Mouse (Mus musculus) skeletal muscle tissue, adult 2 months (tissue): ENCODE measurements at regions not wholly inside any gene's neighbourhood (a gene's known extent, or its start where the extent isn't known, plus 50 kb on each side); places are given as distances from the start of the nearest gene placed in this dataset.
A peak's percentile ranks its signal among the peaks of the same experiment; 100 is the strongest.

Experiments used
- DNase-seq: peaks from one replicate; pipeline ENCODE4 v3.0.0-alpha.2; 2012; ENCODE audit warnings: low read depth, low spot score

DNA sequence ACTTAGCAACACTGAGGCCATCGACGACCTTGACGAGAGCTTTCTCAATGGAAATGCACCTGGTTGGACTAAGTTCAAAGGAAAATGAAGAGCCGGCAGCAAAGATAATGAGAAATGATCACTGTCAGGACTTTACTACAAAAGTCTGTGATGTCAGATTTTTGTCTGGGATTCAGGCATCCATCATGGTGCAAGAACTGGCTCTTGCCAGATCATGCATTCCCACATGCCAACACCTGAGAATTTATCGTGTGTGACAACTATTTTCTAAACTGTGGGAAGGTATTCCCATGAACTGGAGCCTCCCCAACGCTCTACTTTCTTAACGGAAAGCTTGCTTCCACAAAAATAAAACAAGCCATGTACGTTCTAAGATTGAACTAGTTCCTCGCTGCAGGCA is 58.1 kb downstream of the Irx6 start:
- DNase-seq: no peak

DNA sequence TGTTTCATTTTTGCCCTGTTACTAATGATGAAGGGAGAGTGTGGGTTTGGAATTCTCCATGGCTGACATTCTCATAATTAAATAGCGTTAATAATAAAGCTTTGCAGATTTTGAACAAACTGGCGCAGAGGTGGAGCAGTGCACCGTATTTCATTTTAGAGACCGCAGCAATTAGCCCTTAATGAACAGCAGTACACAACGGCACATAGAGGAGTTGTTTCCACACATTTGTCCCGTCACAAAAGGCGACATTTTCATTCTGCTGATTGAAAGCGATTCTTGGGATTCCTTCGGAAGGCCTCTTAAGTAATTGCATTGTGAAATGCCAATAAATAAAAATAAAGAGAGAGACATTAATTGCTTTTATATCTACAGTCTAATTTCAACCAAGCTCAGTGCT is 61.6 kb downstream of the Irx6 start:
- no peak for DNase-seq

DNA sequence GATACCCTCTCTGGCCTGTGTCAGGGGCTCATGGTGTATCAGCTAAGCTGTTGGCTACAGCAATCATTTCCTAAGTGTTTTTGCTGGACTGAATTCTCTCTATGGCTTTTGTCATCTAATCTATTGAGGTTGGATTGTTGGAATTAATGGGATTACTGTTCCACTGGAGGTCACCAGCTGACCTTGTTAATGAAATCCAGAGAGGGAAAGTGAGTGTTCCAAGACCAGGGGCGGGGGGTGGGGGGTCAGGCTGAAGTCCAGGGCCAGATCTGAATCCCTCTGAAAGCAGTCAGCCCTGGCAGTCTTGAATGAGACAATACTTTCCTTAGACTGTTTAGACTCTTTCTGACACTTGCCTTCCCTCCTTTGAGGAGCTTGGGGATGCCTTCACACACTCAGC is 64.0 kb downstream of the Irx6 start:
- DNase-seq: peak; percentile 7

DNA sequence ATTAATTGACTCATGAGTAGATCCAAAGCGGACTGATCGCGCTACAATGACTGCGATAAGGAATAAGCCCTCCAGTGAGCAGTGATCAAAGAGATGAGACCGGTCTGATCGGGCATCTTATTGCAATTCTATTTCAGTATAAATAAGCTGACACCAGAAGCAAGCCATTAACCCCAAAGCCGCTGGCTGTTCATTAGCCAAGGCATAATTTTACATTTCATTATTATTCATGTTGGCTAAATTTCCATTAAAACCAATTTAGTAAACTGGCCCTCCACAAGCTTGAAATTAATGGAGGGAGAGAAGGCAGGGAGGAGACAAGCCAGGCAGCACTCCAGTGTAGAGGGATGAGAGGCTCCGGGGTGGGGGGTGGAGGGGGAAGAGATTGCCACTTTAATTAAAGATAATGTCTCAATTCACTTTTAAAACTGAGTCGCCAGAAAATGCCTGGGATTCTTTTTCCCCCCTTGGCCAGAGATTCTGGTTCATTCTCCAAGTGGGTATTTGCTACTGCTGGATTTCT is 66.3 kb downstream of the Irx6 start:
- DNase-seq: no peak

DNA sequence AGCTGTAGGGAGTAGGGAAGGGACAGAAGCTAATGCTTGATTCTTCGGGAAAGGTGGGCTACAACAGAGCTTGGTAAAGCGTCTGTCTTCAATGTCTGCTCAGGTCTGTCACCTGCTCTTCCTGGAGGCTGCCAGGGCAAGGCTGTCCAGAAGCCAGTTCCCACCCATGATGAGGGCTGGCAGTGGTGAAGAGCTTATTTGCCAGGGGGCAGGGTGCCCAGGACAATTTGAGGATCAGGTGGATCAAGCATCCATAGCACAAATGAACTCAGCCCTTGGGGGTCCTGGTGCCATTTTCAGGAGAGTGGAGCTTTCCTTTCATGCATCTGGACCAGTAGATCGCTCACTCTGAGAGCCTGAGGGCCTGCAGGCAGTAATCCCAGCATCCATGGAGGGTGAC is 67.7 kb downstream of the Irx6 start:
- no peak for DNase-seq

DNA sequence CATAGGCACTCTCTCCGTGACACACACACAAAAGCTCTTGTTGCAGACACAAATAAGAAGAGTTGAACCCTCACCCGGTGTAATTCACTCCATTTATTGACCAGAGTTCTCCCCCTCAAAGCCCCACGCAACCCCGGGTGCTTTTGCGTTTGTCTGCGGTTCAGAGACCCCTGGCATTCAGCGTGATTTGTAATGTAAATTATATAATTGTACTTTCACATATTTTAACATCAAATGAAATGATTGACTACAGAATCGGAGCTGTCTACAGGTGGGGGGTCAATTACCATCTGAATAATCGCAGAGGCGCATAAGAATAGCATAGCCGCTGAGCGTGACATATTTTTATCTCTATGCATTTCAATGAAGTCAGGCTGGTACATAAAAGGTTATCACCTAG is 69.0 kb downstream of the Irx6 start:
- no peak for DNase-seq

DNA sequence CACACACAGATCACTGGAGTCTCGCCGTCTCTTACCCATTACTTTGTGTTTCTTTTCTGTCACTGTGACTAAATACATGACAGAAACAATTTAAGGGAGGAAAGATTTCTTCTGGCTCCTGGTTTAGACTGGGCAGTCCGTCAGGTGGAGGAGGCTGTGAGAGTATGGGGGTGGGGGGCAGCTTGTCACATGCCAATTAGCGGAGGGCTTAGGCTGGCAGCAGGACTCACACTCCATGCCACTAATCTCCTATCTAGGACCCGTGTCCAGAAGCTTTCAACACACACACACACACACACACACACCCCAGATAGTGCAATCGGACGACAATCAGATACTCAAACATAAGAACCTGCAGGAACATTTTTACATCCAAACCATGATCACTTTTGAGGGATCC is 73.0 kb downstream of the Irx6 start:
- DNase-seq: no peak

DNA sequence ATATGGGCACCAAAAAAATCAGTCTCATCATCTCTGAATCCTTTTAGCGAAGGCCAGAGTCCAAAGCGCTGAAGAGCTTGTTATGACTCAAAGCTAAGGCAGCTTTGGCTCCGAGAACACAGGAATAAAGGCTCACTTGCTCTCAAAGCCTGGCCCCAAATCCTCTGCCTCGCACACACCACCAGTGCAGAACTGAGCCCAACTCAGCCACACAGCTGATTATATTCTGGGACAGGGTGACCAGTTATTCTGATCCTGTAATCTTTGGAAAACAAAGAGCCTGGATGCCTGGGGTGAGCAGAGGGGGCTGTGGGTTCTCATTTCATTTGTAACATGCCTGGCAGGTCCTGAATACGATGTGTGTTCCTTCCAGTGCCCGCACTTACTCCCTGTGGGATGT is 73.9 kb downstream of the Irx6 start:
- DNase-seq: peak; percentile 29

DNA sequence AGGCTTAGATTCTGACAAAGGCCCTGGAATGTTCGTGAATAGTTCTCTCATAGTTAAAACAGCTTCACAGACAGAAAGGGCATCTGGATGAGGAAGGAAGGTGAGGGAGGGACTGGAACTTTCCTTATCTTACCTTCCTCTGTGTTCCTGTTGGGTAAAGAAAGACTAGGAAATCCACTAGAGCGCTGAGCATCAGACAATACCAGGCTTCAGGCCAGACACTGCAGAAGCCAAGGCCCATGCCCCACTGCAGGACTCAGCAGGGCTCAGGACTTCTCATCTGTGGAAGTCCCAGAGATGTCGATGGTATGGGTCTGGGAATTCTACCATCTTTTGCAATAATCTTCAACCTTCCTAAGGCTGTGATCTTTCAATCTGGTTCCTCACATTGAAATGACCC is 67.2 kb upstream of the Mmp2 start:
- no peak for DNase-seq

DNA sequence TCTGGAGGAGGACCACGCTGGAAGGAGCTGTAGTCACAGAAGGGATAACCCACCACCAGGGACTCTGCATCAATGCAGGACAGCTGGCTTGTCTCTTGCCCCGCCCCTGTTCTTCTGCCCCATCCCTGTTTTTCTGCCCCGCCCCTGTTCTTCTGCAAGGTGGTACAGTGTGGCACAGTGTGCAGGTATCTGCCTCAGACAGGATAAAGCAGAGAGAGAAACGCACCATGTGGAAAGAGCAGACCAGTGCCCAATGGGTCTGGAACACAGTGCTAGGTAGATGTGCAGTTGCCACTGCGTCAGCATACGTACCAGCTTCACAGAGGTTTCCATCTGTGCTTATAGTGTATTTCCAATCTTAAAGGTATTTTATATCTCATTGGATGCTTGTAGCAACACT is 66.2 kb upstream of the Mmp2 start:
- no peak for DNase-seq

DNA sequence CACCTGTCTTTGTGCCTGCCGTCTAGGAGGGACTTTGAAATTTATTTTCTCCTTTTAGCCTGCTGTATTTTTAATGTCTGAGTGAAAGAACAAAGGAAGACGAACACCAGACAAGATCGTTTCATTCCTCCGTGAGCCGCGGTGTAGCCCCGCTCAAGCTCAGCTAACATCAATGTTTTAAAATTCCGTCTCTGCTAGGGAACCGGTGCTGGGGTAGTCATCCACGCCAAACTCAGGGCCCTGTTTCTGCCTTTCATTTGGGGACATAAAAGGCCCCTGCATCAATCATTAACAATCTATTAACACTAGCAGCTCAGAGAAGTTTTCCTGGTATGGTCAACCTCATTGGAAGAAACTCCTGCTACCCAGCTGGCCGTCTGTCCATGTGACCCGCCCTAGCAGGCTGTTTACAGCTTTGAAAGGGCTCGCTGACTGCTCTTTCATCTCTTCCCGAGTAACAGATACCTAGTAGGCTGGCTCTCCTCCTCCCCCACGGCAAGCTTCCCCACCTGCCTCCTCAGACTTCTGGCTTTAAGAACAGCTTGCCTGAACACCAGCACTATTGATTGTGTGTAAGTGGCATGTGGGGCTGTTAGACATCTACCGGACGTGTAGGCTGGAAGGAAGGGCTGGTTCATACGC is 65.0 kb upstream of the Mmp2 start:
- DNase-seq: no peak

DNA sequence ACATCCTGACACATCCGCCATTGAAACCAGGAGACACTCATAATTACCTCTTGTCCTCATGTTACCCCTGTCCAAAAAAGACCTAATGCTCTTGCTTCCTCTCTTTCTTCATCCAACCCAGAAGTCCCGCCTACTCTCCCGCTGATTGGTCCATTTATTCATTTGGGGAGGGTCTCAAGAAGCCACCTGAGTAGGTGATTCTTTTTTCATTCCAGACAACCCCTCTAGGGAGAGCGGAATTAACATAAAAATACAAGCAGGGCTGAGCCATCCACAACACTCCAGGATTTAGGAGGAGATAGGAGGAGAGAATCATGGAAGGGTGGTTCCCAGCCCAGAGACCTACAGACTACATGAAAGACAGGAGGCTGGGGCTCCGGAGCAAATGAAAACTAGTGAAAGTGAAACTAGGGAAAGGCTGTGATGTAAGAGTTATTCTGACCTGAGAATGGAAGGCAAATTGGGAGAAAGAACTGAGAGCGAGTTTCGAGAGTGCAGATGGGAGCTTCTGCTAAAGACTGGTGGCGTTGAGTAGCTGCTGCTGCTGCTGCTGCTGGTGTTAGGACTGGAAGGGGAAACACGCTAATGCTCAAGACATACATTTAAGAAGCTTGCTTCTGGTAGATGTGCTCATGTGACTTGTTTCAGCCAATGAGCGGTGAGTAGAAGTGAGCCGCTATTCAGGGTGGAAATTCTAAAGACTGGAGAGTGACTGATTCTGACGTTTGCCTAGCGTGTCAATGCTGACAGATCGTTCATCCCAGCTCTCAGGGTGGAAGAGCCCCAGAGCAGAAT is 55.0 kb upstream of the Mmp2 start:
- DNase-seq: no peak

DNA sequence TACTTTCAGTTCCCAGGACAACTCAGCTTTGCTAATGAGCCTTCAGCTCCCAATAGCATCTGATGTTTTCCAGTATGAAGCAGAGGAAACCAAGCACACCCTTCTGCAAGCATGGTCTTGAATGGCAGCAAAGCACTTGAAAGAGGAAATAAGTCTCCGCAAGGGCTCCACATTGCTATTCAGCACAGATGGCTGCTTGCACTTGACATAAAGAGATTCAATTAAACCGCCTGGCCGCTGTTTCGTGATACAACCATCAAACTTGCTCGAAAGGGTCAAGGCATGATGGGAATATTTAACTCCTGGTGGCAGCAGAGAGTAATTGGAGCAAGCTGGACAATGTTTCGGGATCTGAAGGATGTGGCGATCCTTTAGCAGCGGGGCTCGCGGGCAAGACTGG is 54.3 kb upstream of the Mmp2 start:
- no peak for DNase-seq

DNA sequence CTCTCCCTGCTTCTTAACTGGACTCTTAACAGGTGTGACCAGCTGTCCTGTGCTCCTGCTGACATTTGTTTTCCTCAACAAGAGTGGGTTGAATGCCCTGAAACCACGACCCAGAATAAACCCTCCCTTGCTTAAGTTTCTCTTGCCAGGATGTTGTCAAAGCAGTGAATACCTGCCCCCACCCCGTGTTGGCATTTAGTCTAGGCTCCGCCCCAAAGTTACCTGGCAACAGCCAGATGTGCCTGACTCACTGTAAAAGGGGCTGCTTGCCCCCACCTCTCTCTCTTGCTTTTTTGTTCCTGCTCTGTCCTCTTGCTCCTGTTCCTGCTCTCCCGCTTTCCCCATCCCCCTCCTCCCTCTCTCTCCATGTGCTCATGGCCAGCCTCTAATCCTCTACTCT is 51.9 kb upstream of the Mmp2 start:
- DNase-seq: no peak

DNA sequence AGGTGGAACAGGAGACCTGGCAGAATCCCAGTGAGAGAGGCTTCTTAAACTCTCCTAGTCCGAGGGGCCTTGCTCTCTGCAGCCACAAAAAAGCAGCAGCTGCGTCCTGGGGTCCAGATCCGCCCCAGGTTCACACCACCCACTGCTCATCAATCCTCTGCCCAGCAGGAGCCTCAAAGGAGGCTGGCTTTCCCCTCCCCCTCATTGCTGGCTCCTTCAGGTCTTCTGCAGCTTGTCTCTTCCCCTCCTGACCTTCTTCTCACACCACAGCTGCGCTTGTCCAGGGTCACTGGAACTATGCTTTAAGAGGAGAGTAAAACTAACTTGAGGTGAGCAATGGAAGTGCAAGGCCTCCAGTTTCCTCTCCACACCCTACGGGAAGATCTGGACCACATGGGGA is 50.0 kb upstream of the Mmp2 start:
- no peak for DNase-seq
